Mouse (Mus musculus) cortical plate, adult 2 months (tissue): Measurements from ENCODE around the gene Sept7.

Source experiments
- CTCF ChIP-seq: fragments of 200-500 bp; IDR thresholded peaks from 2 replicates; pipeline ENCODE4 v1.5.1; 2011; ENCODE audit warnings: mild to moderate bottlenecking, control low read depth, low read length; ENCODE audit not compliant: insufficient read depth; ENCODE audit errors: extremely low read depth
- POLR2A ChIP-seq: fragments of 200-500 bp; IDR thresholded peaks from 2 replicates; pipeline ENCODE4 v1.6.1; 2011; ENCODE audit warnings: mild to moderate bottlenecking, low read length, control low read depth; ENCODE audit not compliant: insufficient read depth; ENCODE audit errors: extremely low read depth

DNA sequence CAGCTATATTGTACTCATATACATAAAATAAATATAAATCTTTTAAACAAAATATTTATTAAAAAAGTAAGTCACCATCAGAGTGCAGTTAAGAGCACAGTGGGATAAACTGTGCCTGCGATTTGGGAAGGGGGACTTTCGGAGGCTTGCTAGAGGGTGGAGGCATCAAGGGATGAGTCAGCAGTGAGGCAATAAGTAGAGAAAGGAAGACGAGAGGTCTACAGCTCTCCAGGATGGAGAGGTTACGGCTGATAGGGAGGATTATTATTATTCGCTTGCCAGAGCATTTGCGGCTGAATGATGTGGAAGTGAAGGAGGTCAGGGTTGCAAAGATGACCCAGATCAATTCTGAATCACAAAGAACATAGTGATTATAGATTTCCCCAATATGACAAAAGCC, 22.5 kb upstream of the Sept7 start:
- TF ChIP-seq POLR2A = no peak
- no peak for TF ChIP-seq CTCF
